Mouse (Mus musculus): ENCODE measurements around the gene Wdtc1. TPM values are rescaled to one million over a fixed set of nuclear protein-coding genes. Genes with fewer than 3 reads are reported as not detected.

The Wdtc1 gene
- polyA plus RNA-seq, 1 experiment from 2014 or later, result 18.8 TPM

DNA sequence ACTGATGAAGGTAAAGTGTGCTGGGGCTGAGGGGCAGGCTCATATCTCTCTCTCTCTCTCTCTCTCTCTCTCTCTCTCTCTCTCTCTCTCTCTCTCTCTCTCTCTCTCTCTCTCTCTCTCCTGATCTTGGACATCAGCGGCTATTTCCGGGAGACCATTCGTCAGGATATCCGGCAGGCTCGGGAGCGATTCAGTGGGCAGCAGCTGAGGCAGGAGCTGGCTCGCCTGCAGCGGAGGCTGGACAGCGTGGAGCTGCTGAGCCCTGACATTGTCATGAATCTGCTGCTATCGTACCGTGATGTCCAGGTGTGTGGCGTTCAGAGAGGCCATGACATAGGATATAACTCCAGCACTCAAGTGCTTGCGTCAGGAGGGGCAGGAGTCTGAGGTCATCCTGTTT is 109.7 kb downstream of the Wdtc1 start:
- Histone ChIP-seq H3K4me1 (ENCODE audit: control insufficient read depth, insufficient read depth, low read depth, low read length) (peaks cover 7% of the 10 kb centered on the region), H3K4me3 (ENCODE audit: low read length) (no peak overlapping the region), H3K9ac (ENCODE audit: low read depth, low read length) (no peak overlapping the region), H3K4me2 (ENCODE audit: low read length) (no peak overlapping the region), H3K27me3 (replicated peaks; ENCODE audit: control insufficient read depth, insufficient read depth, low read length) (peaks cover 51% of the 10 kb centered on the region), H3K27ac (ENCODE audit: low read depth, low read length) (no peak overlapping the region), H3K9me3 (ENCODE audit: control insufficient read depth, low read length) (no peaks in the 10 kb centered on the region), H3K36me3 (ENCODE audit: control insufficient read depth, insufficient read depth, low read length) (no peaks in the 10 kb centered on the region)
- ATAC-seq, result no peak
- WGBS, result 39% methylated on average over 13 of the region's 13 CpGs

DNA sequence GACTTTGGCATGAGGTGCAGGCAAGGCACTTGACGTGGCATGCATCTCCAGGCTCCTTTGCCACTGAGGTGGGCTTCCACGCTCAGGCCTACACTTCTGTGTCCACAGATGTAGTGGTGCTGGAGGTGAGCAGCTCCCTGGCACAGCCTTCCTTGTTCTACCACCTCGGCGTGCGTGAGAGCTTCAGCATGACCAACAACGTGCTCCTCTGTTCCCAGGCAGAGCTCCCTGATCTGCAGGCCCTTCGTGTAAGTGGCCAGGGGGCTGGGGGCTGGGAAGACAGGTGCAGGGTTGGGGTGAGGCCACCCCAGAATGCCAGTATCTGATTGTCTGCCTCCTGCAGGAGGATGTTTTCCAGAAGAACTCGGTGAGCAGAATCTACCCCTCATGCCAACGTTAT is 110.6 kb downstream of the Wdtc1 start:
- no peak for ATAC-seq
- Histone ChIP-seq H3K9ac (ENCODE audit: low read depth, low read length) (no peak overlapping the region), H3K4me2 (ENCODE audit: low read length) (no peak overlapping the region), H3K9me3 (ENCODE audit: control insufficient read depth, low read length) (no peaks in the 10 kb centered on the region), H3K4me1 (ENCODE audit: control insufficient read depth, insufficient read depth, low read depth, low read length) (peaks cover 7% of the 10 kb centered on the region), H3K27ac (ENCODE audit: low read depth, low read length) (no peak overlapping the region), H3K36me3 (ENCODE audit: control insufficient read depth, insufficient read depth, low read length) (no peaks in the 10 kb centered on the region), H3K4me3 (ENCODE audit: low read length) (no peak overlapping the region), H3K27me3 (replicated peaks; ENCODE audit: control insufficient read depth, insufficient read depth, low read length) (peaks cover 47% of the 10 kb centered on the region)
- 49% methylated on average over 9 of the region's 9 CpGs for whole genome bisulfite sequencing

Small RNA genes within 50 kb of the gene (microRNA-seq; reads per million reads assigned to microRNA genes)
- 1.9 reads per million for gene Mir5122

Other genes with a start within 250 kb of the Wdtc1 start
- 22.7 and 23.2 TPM in 2 replicates for gene Wasf2, start 223.0 kb downstream of the Wdtc1 start, polyA plus RNA-seq (2015; fragmentation: Nextera tagmentation; extraction: Ambion mirVana)
- 5.6 and 8.3 TPM in 2 replicates for gene Cd164l2, start 141.3 kb downstream of the Wdtc1 start, polyA plus RNA-seq (2015; fragmentation: Nextera tagmentation; extraction: Ambion mirVana)
- gene Gpr3, start 140.9 kb downstream of the Wdtc1 start, polyA plus RNA-seq (2015; fragmentation: Nextera tagmentation; extraction: Ambion mirVana), result 2.5 TPM in 2 replicates
- gene Map3k6, start 112.7 kb downstream of the Wdtc1 start, polyA plus RNA-seq (2015; fragmentation: Nextera tagmentation; extraction: Ambion mirVana), result 2.6 and 4.2 TPM in 2 replicates
- 0.44 and 0.54 TPM in 2 replicates for gene Sytl1, start 90.4 kb downstream of the Wdtc1 start, polyA plus RNA-seq (2015; fragmentation: Nextera tagmentation; extraction: Ambion mirVana)
- gene Tmem222, start 75.7 kb downstream of the Wdtc1 start, polyA plus RNA-seq (2015; fragmentation: Nextera tagmentation; extraction: Ambion mirVana), result 121 and 130 TPM in 2 replicates
- 9.8 and 9.9 TPM in 2 replicates for gene Slc9a1, start 16.2 kb upstream of the Wdtc1 start, polyA plus RNA-seq (2015; fragmentation: Nextera tagmentation; extraction: Ambion mirVana)
- 0.32 and 0.36 TPM in 2 replicates for gene Tent5b, start 126.7 kb upstream of the Wdtc1 start, polyA plus RNA-seq (2015; fragmentation: Nextera tagmentation; extraction: Ambion mirVana)
- 5.8 and 12.1 TPM in 2 replicates for gene Trnp1, start 145.1 kb upstream of the Wdtc1 start, polyA plus RNA-seq (2015; fragmentation: Nextera tagmentation; extraction: Ambion mirVana)
- 0.39 and 0.50 TPM in 2 replicates for gene Kdf1, start 165.5 kb upstream of the Wdtc1 start, polyA plus RNA-seq (2015; fragmentation: Nextera tagmentation; extraction: Ambion mirVana)
- gene Nudc, start 192.5 kb upstream of the Wdtc1 start, polyA plus RNA-seq (2015; fragmentation: Nextera tagmentation; extraction: Ambion mirVana), result 246 and 265 TPM in 2 replicates
- 0.36 TPM in 1 of 2 replicates, not detected in the other for gene Nr0b2, start 199.9 kb upstream of the Wdtc1 start, polyA plus RNA-seq (2015; fragmentation: Nextera tagmentation; extraction: Ambion mirVana)
- gene Gpatch3, start 221.3 kb upstream of the Wdtc1 start, polyA plus RNA-seq (2015; fragmentation: Nextera tagmentation; extraction: Ambion mirVana), result 5.9 and 7.6 TPM in 2 replicates
- gene Gpn2, start 230.9 kb upstream of the Wdtc1 start, polyA plus RNA-seq (2015; fragmentation: Nextera tagmentation; extraction: Ambion mirVana), result 16.6 and 16.9 TPM in 2 replicates
- 2.1 and 2.2 TPM in 2 replicates for gene Sfn, start 248.7 kb upstream of the Wdtc1 start, polyA plus RNA-seq (2015; fragmentation: Nextera tagmentation; extraction: Ambion mirVana)

All from hindbrain, embryonic 16.5 days (tissue).